Mouse (Mus musculus): ENCODE measurements at regions not wholly inside any gene's neighbourhood (a gene's known extent, or its start where the extent isn't known, plus 50 kb on each side); places are given as distances from the start of the nearest gene placed in this dataset.

- DNase-seq (ENCODE audit: extremely low spot score in 1 of 2, low spot score in 2 of 2) = peak in 1 of 2 experiments; percentile 22
These were observed 149.7 kb downstream of the Etv1 start for GRCm38 (mm10) chr12:38928786-38929351.

GRCm38 (mm10) chr12:38929644-38930043, 150.5 kb downstream of the Etv1 start:
- no peak for DNase-seq (ENCODE audit: extremely low spot score in 1 of 2, low spot score in 2 of 2)
- intact Hi-C loops (cut with DNase I) = no loop called here

More at GRCm38 (mm10) chr12:38928786-38929351, 149.7 kb downstream of the Etv1 start:
- intact Hi-C loops (cut with DNase I) = no loop called here

GRCm38 (mm10) chr12:38931769-38932168, 152.6 kb downstream of the Etv1 start:
- intact Hi-C loops (cut with DNase I) = no loop called here
- no peak for DNase-seq (ENCODE audit: extremely low spot score in 1 of 2, low spot score in 2 of 2)

- no peak for DNase-seq (ENCODE audit: extremely low spot score in 1 of 2, low spot score in 2 of 2)
These were observed 180.4 kb downstream of the Etv1 start for GRCm38 (mm10) chr12:38959605-38960004.

GRCm38 (mm10) chr12:38962302-38962701, 183.1 kb downstream of the Etv1 start:
- intact Hi-C loops (cut with DNase I) = no loop called here

More at GRCm38 (mm10) chr12:38959605-38960004, 180.4 kb downstream of the Etv1 start:
- intact Hi-C loops (cut with DNase I) = no loop called here

GRCm38 (mm10) chr12:38970347-38970746, 191.2 kb downstream of the Etv1 start:
- DNase-seq (ENCODE audit: extremely low spot score in 1 of 2, low spot score in 2 of 2) = no peak
- intact Hi-C loops (cut with DNase I) = no loop called here

More at GRCm38 (mm10) chr12:38962302-38962701, 183.1 kb downstream of the Etv1 start:
- no peak for DNase-seq (ENCODE audit: extremely low spot score in 1 of 2, low spot score in 2 of 2)

GRCm38 (mm10) chr12:38972205-38972604, 193.0 kb downstream of the Etv1 start:
- intact Hi-C loops (cut with DNase I) = no loop called here
- DNase-seq (ENCODE audit: extremely low spot score in 1 of 2, low spot score in 2 of 2) = no peak

GRCm38 (mm10) chr12:38975508-38975907, 196.3 kb downstream of the Etv1 start:
- intact Hi-C loops (cut with DNase I) = no loop called here
- no peak for DNase-seq (ENCODE audit: extremely low spot score in 1 of 2, low spot score in 2 of 2)

- intact Hi-C loops (cut with DNase I) = no loop called here
- DNase-seq (ENCODE audit: extremely low spot score in 1 of 2, low spot score in 2 of 2) = no peak
These were observed 203.2 kb downstream of the Etv1 start for GRCm38 (mm10) chr12:38982423-38982822.

- intact Hi-C loops (cut with DNase I) = no loop called here
- DNase-seq (ENCODE audit: extremely low spot score in 1 of 2, low spot score in 2 of 2) = no peak
These were observed 206.7 kb downstream of the Etv1 start for GRCm38 (mm10) chr12:38985909-38986308.

- intact Hi-C loops (cut with DNase I) = no loop called here
- DNase-seq (ENCODE audit: extremely low spot score in 1 of 2, low spot score in 2 of 2) = no peak
These were observed 207.2 kb downstream of the Etv1 start for GRCm38 (mm10) chr12:38986346-38986745.

GRCm38 (mm10) chr12:38987277-38987676, 208.1 kb downstream of the Etv1 start:
- DNase-seq (ENCODE audit: extremely low spot score in 1 of 2, low spot score in 2 of 2) = no peak

GRCm38 (mm10) chr12:38987819-38988218, 208.6 kb downstream of the Etv1 start:
- DNase-seq (ENCODE audit: extremely low spot score in 1 of 2, low spot score in 2 of 2) = no peak
- intact Hi-C loops (cut with DNase I) = no loop called here

More at GRCm38 (mm10) chr12:38987277-38987676, 208.1 kb downstream of the Etv1 start:
- intact Hi-C loops (cut with DNase I) = no loop called here

- DNase-seq (ENCODE audit: extremely low spot score in 1 of 2, low spot score in 2 of 2) = no peak
- intact Hi-C loops (cut with DNase I) = no loop called here
These were observed 248.0 kb downstream of the Etv1 start for GRCm38 (mm10) chr12:39027179-39027578.

GRCm38 (mm10) chr12:39027948-39028347, 248.8 kb downstream of the Etv1 start:
- no peak for DNase-seq (ENCODE audit: extremely low spot score in 1 of 2, low spot score in 2 of 2)
- intact Hi-C loops (cut with DNase I) = no loop called here

GRCm38 (mm10) chr12:39033982-39034381, 254.8 kb downstream of the Etv1 start:
- DNase-seq (ENCODE audit: extremely low spot score in 1 of 2, low spot score in 2 of 2) = no peak
- intact Hi-C loops (cut with DNase I) = loop anchor here (10.0 kb wide), 1 partner anchor 249 kb away; no protein-coding TSS in a partner anchor

- intact Hi-C loops (cut with DNase I) = loop anchor here (10.0 kb wide), 1 partner anchor 252 kb away; no protein-coding TSS in a partner anchor
- DNase-seq (ENCODE audit: extremely low spot score in 1 of 2, low spot score in 2 of 2) = no peak
These were observed 257.4 kb downstream of the Etv1 start for GRCm38 (mm10) chr12:39036466-39037037.

- intact Hi-C loops (cut with DNase I) = loop anchor here (10.0 kb wide), 1 partner anchor 253 kb away; no protein-coding TSS in a partner anchor
- no peak for DNase-seq (ENCODE audit: extremely low spot score in 1 of 2, low spot score in 2 of 2)
These were observed 258.9 kb downstream of the Etv1 start for GRCm38 (mm10) chr12:39038077-39038476.

GRCm38 (mm10) chr12:39038656-39039055, 259.5 kb downstream of the Etv1 start:
- intact Hi-C loops (cut with DNase I) = loop anchor here (10.0 kb wide), 1 partner anchor 254 kb away; no protein-coding TSS in a partner anchor
- DNase-seq (ENCODE audit: extremely low spot score in 1 of 2, low spot score in 2 of 2) = no peak

- DNase-seq (ENCODE audit: extremely low spot score in 1 of 2, low spot score in 2 of 2) = no peak
- intact Hi-C loops (cut with DNase I) = loop anchor here (10.0 kb wide), 1 partner anchor 892 kb away; no protein-coding TSS in a partner anchor
These were observed 267.9 kb downstream of the Etv1 start for GRCm38 (mm10) chr12:39047126-39047525.
